Mouse (Mus musculus) G1E (cell line): ENCODE results near the gene Enpp1. TPM values are rescaled to one million over a fixed set of nuclear protein-coding genes. Genes with fewer than 3 reads are reported as not detected.
"Not testable (repeated sequence)": the region's sequence is repeated elsewhere in the genome, so short reads cannot be mapped to it uniquely, and the experiment has no call there.

Source experiments
- ATAC-seq: 2 replicates; pipeline ENCODE4 v1.8.0; 2016; ENCODE audit warnings: mild to moderate bottlenecking; ENCODE audit not compliant: insufficient number of reproducible peaks, poor library complexity, low FRiP score, severe bottlenecking; ENCODE audit errors: extremely low read depth
- DNase-seq: peaks from one replicate; pipeline ENCODE4 v3.0.0; 2012; ENCODE audit warnings: low spot score
- H3K27me3 ChIP-seq: 2 replicates; pipeline ENCODE4 v1.6.1; 2012; ENCODE audit warnings: mild to moderate bottlenecking, low read length, inconsistent platforms; ENCODE audit not compliant: insufficient read depth
- H3K36me3 ChIP-seq: replicated peaks from 2 replicates; pipeline ENCODE3; 2012; ENCODE audit warnings: mild to moderate bottlenecking, inconsistent platforms
- H3K4me1 ChIP-seq: 2 replicates; pipeline ENCODE4 v1.6.1; 2012; ENCODE audit warnings: low read depth, low read length, inconsistent platforms, mixed read lengths; ENCODE audit not compliant: insufficient read depth
- H3K4me3 ChIP-seq: 2 replicates; pipeline ENCODE4 v1.5.1; 2012; ENCODE audit warnings: low read depth, mild to moderate bottlenecking, inconsistent platforms, low read length, moderate library complexity, mixed read lengths
- H3K9me3 ChIP-seq: replicated peaks from 2 replicates; pipeline ENCODE4 v1.6.1; 2012; ENCODE audit warnings: inconsistent platforms
- CTCF ChIP-seq: IDR thresholded peaks from 2 replicates; pipeline ENCODE4 v1.5.1; 2012; ENCODE audit warnings: low read depth, low read length, inconsistent platforms, mixed read lengths
- GATA1 ChIP-seq: IDR thresholded peaks from 2 replicates; pipeline ENCODE4 v1.6.1; 2012; ENCODE audit warnings: borderline replicate concordance, low read length, inconsistent platforms, mixed read lengths
- GATA2 ChIP-seq: IDR thresholded peaks from 2 replicates; pipeline ENCODE4 v1.6.1; 2012; ENCODE audit warnings: low read depth, low read length, inconsistent platforms, borderline replicate concordance
- POLR2AphosphoS5 ChIP-seq: IDR thresholded peaks from 2 replicates; pipeline ENCODE4 v1.6.1; 2012; ENCODE audit warnings: low read depth, low read length, inconsistent platforms; ENCODE audit not compliant: insufficient replicate concordance
- TAL1 ChIP-seq: conservative IDR thresholded peaks from 2 replicates; pipeline ENCODE4 v1.6.1; 2012; ENCODE audit warnings: low read depth, low read length, inconsistent platforms, mixed read lengths
- polyA plus RNA-seq: library from polyadenylated mRNA; stranded (reverse); fragments of >175 nt; gene quantifications from 2 replicates; pipeline ENCODE4 v1.2.3, GENCODE M21; 2012
- total RNA-seq, 2 experiments: library from RNA; stranded (forward) in 1 of 2; stranded (reverse) in 1 of 2; fragments of 200-1000 nt in 1 of 2; fragments of >200 nt in 1 of 2; fragmentation: Nextera tagmentation in 1 of 2; gene quantifications; 2 replicates each; pipeline ENCODE4 v1.2.3; 2014 to 2017

Gene Enpp1
- total and polyA plus RNA-seq, 3 experiments = 0.16 to 0.23 TPM; not detected in 1

DNA sequence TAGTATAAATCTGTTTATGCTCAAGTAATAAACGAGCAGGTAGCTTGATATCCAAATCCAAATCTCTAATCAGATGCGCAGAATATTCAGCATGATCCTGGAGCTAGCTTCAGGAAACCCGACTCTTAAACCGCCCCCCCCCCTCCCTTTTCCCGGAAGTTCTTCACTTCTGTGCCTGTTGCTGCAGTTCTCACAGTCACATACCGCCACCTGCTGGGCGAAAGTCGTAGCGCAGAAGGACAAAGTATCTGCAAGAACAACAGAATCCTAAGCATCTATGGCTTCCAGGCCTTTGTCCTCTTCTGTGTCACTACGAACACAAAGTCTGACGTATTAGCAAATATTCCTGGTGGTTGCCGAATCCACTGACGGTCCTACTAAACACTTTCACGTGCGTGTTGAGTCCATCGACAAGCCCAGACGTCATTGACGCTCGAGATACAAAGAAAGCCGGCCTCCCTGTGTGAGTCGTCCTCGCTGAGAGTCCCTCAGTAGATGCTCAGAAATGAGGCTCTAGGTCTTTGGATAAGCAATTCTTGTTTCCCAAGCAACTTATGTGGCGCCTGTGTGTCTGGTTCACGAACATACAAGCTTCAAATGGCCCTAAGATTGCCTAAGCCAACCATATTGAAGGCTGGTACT lies 86.8 kb downstream of the Enpp1 start:
- Histone ChIP-seq H3K27me3 (0 out of 2 replicates have a peak, but pooled peaks cover 4% of the 10 kb centered on the region), H3K9me3 (no peaks in the 10 kb centered on the region), H3K4me3 (no peak overlapping the region), H3K4me1 (peaks cover 34% of the 10 kb centered on the region), H3K36me3 (no peaks in the 10 kb centered on the region)
- no peak for ATAC-seq
- no peak for DNase-seq
- TF ChIP-seq POLR2AphosphoS5 (no peak), GATA2 (no peak), CTCF (peak; percentile 68), TAL1 (no peak), GATA1 (no peak)

DNA sequence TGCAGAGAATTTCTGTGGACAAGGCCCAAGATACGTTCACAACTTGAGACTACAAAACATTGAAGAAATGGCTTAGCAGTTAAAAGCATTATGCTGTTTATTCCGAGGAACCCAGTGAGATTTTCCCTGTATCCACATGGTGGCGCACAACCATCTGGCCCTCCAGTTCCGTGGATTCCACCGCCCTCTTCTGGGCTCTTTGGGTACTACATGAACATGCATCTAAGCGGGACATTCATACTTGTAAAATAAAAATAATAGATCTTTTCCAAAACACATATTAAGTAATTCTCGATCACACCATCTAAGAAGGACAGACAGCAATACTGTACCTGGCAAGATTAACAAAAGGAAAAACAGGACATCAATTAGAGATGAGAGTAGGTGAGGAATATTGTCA lies 89.4 kb downstream of the Enpp1 start:
- peaks cover 16% of the 10 kb centered on the region; the same call in 1 of the 2 replicates for H3K4me1 ChIP-seq
- no peak for TF ChIP-seq TAL1
- peak; percentile 82 for TF ChIP-seq CTCF
- H3K36me3 ChIP-seq = no peaks in the 10 kb centered on the region
- no peak overlapping the region for H3K4me3 ChIP-seq
- no peaks in the 10 kb centered on the region for H3K9me3 ChIP-seq
- ATAC-seq (no peak), DNase-seq (no peak)
- 0 out of 2 replicates have a peak, but pooled peaks cover 4% of the 10 kb centered on the region for H3K27me3 ChIP-seq

DNA sequence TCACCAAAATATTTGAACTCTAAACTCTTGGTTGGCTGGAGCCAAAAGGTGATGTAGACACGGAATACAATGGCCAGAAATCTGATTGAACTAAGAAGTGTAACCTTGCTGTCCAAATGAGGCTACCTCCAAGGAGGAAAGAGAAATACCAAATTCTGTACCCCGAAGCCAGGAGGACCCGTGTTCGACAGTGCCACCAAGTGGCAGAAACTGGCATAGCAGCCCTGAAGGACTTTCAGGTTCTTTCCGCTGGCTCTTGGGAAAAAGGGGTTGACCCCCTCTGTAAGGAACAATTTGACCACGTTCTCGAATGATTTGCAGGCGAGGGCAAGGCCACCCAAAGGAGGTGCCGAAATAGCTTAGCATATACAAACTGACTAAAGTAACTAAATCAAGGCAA lies 90.4 kb downstream of the Enpp1 start:
- DNase-seq (no peak), ATAC-seq (no peak)
- Histone ChIP-seq H3K4me3 (no peak overlapping the region), H3K9me3 (no peaks in the 10 kb centered on the region), H3K4me1 (peaks cover 16% of the 10 kb centered on the region; the same call in 1 of the 2 replicates), H3K36me3 (no peaks in the 10 kb centered on the region), H3K27me3 (peaks cover 4% of the 10 kb centered on the region; the same call in 1 of the 2 replicates)
- TF ChIP-seq POLR2AphosphoS5 (no peak), GATA1 (no peak), GATA2 (no peak), CTCF (peak; percentile 91), TAL1 (no peak)

DNA sequence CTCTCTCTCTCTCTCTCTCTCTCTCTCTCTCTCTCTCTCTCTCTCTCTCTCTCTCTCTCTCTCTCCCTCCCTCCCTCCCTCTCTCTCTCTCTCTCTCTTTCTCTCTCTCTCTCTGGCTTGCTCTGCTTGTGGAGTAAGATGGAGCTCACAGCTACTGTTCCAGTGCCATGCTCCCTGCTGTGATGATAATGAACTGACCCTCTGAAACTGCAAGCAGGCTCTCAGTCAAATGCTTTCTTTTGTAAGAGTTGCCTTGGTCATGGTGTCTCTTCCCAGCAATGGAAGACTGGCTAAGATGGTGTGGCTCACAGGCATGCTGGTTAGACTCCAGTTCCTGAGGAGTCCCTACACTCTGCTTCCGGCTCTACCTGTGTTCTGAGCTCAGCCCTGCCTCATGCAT lies 95.4 kb downstream of the Enpp1 start:
- DNase-seq, H3K4me3 ChIP-seq, H3K27me3 ChIP-seq, ATAC-seq, H3K36me3 ChIP-seq, H3K4me1 ChIP-seq, H3K9me3 ChIP-seq: not testable (repeated sequence)

DNA sequence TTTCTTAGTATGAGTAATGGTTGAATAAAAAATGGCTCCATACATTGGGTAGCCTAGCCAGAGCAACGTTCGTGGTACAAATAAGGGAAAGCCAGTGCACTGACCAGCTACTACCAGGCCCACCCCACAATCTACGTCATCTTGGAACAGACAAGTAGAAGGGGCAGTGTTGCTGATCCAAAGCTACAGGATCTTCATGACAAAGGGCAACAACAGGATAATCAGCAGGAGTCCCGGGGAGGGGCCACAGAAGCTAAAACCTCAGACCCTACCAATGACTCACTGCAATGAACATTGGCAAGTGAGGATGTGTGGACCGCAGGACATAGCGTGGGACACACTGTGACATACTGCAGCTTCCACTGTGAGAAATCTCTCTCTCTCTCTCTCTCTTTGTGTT lies 96.2 kb downstream of the Enpp1 start:
- no peak overlapping the region for H3K4me3 ChIP-seq
- TF ChIP-seq POLR2AphosphoS5 = no peak
- no peak for TF ChIP-seq GATA1
- no peak for TF ChIP-seq TAL1
- TF ChIP-seq CTCF = no peak
- no peak for TF ChIP-seq GATA2
- no peaks in the 10 kb centered on the region for H3K9me3 ChIP-seq
- ATAC-seq = no peak
- DNase-seq = no peak
- no peaks in the 10 kb centered on the region; the same call in 1 of the 2 replicates for H3K27me3 ChIP-seq
- H3K4me1 ChIP-seq = peaks cover 2% of the 10 kb centered on the region; the same call in 1 of the 2 replicates
- H3K36me3 ChIP-seq = no peaks in the 10 kb centered on the region

DNA sequence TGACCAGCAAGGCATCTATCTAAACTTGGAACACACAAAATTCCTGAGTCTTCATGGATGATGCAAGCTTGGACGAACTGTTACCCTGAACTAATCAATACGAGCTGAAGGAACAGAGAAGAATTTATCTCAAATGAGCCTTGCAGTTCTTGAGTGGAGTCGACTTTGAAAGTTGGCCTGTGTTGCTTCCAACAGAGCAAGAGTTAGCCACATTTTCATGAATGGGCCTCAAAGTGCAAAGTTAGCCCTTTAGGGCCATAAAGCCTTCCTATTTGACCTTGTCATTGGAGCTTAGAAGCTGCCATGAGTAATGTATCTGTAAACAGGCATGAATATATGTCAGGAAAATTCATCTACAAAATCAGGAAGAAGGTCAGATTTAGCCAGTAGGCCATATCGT lies 97.2 kb downstream of the Enpp1 start:
- no peak for ATAC-seq

DNA sequence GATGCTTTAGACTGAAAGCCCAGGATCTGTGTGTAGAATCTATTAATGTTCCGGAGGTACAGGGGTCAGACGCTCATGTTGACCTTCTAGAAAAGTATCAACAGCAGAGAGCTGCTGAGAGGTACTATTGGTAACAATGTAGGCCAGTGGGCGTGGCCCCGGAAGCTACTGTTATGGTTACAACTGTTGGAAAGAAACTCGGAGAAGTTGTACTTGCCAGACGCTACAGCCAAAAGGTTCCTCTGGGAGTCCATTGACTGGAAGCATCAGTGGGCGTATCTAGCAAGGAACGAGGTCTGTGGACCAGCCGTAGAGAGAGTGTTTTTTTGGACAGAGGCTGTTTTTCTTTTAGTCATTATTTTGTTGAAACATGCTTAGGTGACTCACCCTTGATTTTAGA lies 102.2 kb downstream of the Enpp1 start:
- no peak for ATAC-seq
- DNase-seq = no peak

More for the DNA sequence above, 97.2 kb downstream of the Enpp1 start:
- H3K4me1 ChIP-seq = peaks cover 2% of the 10 kb centered on the region; the same call in 1 of the 2 replicates
- no peaks in the 10 kb centered on the region; the same call in 1 of the 2 replicates for H3K27me3 ChIP-seq
- TF ChIP-seq POLR2AphosphoS5 = no peak
- no peak for TF ChIP-seq GATA1
- no peak for TF ChIP-seq GATA2
- no peak for TF ChIP-seq CTCF
- TF ChIP-seq TAL1 = no peak
- H3K4me3 ChIP-seq = no peak overlapping the region
- no peak for DNase-seq
- H3K36me3 ChIP-seq = no peaks in the 10 kb centered on the region
- H3K9me3 ChIP-seq = no peaks in the 10 kb centered on the region

More for the DNA sequence above, 102.2 kb downstream of the Enpp1 start:
- H3K9me3 ChIP-seq = no peaks in the 10 kb centered on the region
- H3K27me3 ChIP-seq = no peaks in the 10 kb centered on the region
- no peaks in the 10 kb centered on the region for H3K4me1 ChIP-seq
- TF ChIP-seq TAL1 (no peak), GATA1 (no peak), POLR2AphosphoS5 (no peak), CTCF (no peak), GATA2 (no peak)
- H3K36me3 ChIP-seq = no peaks in the 10 kb centered on the region
- H3K4me3 ChIP-seq = no peak overlapping the region
